Mouse (Mus musculus): ENCODE measurements around the gene Bloc1s5. TPM values are rescaled to one million over a fixed set of nuclear protein-coding genes. Genes with fewer than 3 reads are reported as not detected.
A peak's percentile ranks its signal among the peaks of the same experiment; 100 is the strongest.

Gene Bloc1s5
- polyA plus RNA-seq, 1 experiment from 2014 or later = 19.7 TPM

DNA sequence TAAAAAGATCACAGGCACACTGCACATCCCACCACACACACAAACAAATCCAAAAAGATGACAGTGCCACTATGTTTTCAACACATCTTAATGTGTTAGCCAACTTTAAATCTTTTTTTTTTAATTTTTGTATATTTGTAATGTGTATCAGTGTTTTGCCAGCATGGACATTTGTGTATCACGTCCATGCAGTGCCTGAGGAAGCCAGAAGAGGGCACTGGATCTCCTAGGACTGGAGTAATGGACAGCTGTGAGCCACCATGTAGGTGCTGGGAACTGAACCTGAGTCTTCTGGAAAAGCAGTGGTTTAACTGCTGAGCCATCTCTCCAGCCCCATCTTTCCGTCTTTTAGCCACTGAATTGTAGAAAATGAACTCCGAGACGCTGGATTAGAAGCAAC is 22.7 kb downstream of the Bloc1s5 start:
- no peaks in the 10 kb centered on the region for H3K27me3 ChIP-seq (ENCODE audit: control insufficient read depth, insufficient read depth, low read length)
- peaks cover 12% of the 10 kb centered on the region for H3K4me1 ChIP-seq (ENCODE audit: control insufficient read depth, insufficient read depth, low read length)
- H3K36me3 ChIP-seq (ENCODE audit: control insufficient read depth, insufficient read depth) = peaks cover 6% of the 10 kb centered on the region
- WGBS = 92% methylated on average over 4 of the region's 4 CpGs
- H3K4me3 ChIP-seq (ENCODE audit: low read length) = no peak overlapping the region
- H3K9me3 ChIP-seq (replicated peaks; ENCODE audit: control insufficient read depth, low read length) = peaks cover 4% of the 10 kb centered on the region
- no peak overlapping the region for H3K4me2 ChIP-seq (ENCODE audit: low read depth, low read length)
- ATAC-seq (replicated peaks; ENCODE audit: extremely low read depth, insufficient read depth, low FRiP score) = no peak
- H3K27ac ChIP-seq (ENCODE audit: low read length) = no peak overlapping the region
- H3K9ac ChIP-seq (ENCODE audit: low read length) = no peak overlapping the region

- Histone ChIP-seq H3K9me3 (replicated peaks; ENCODE audit: control insufficient read depth, low read length) (peaks cover 4% of the 10 kb centered on the region), H3K27ac (ENCODE audit: low read length) (peak overlapping the region; percentile 8; the same call in 1 of the 2 replicates), H3K4me2 (ENCODE audit: low read depth, low read length) (no peak overlapping the region), H3K9ac (ENCODE audit: low read length) (no peak overlapping the region), H3K4me1 (ENCODE audit: control insufficient read depth, insufficient read depth, low read length) (peaks cover 12% of the 10 kb centered on the region), H3K4me3 (ENCODE audit: low read length) (no peak overlapping the region), H3K27me3 (ENCODE audit: control insufficient read depth, insufficient read depth, low read length) (no peaks in the 10 kb centered on the region), H3K36me3 (ENCODE audit: control insufficient read depth, insufficient read depth) (peaks cover 6% of the 10 kb centered on the region)
- 55% methylated on average over 6 of the region's 6 CpGs for WGBS
- ATAC-seq (replicated peaks; ENCODE audit: extremely low read depth, insufficient read depth, low FRiP score) = 0 out of 2 replicates have a peak, but pooled peaks have one; percentile 18
Measured at GRCm38 (mm10) chr13:38610336-38610735, 24.6 kb downstream of the Bloc1s5 start.

- Histone ChIP-seq H3K9ac (ENCODE audit: low read length) (no peak overlapping the region), H3K27ac (ENCODE audit: low read length) (no peak overlapping the region), H3K27me3 (ENCODE audit: control insufficient read depth, insufficient read depth, low read length) (no peaks in the 10 kb centered on the region), H3K36me3 (ENCODE audit: control insufficient read depth, insufficient read depth) (peaks cover under 1% of the 10 kb centered on the region), H3K4me2 (ENCODE audit: low read depth, low read length) (no peak overlapping the region), H3K9me3 (replicated peaks; ENCODE audit: control insufficient read depth, low read length) (no peaks in the 10 kb centered on the region; the same call in 1 of the 2 replicates), H3K4me3 (ENCODE audit: low read length) (no peak overlapping the region), H3K4me1 (ENCODE audit: control insufficient read depth, insufficient read depth, low read length) (peaks cover 18% of the 10 kb centered on the region)
- WGBS = 76% methylated on average over 6 of the region's 6 CpGs
- no peak for ATAC-seq (replicated peaks; ENCODE audit: extremely low read depth, insufficient read depth, low FRiP score)
Measured at GRCm38 (mm10) chr13:38607130-38607529, 27.8 kb downstream of the Bloc1s5 start.

GRCm38 (mm10) chr13:38605353-38605752 is 29.6 kb downstream of the Bloc1s5 start:
- no peak overlapping the region for H3K27ac ChIP-seq (ENCODE audit: low read length)
- peaks cover 17% of the 10 kb centered on the region for H3K4me1 ChIP-seq (ENCODE audit: control insufficient read depth, insufficient read depth, low read length)
- 75% methylated on average over 6 of the region's 6 CpGs for WGBS
- ATAC-seq (replicated peaks; ENCODE audit: extremely low read depth, insufficient read depth, low FRiP score) = no peak
- no peaks in the 10 kb centered on the region for H3K9me3 ChIP-seq (replicated peaks; ENCODE audit: control insufficient read depth, low read length)
- H3K4me3 ChIP-seq (ENCODE audit: low read length) = no peak overlapping the region
- no peaks in the 10 kb centered on the region for H3K27me3 ChIP-seq (ENCODE audit: control insufficient read depth, insufficient read depth, low read length)
- no peak overlapping the region for H3K4me2 ChIP-seq (ENCODE audit: low read depth, low read length)
- no peak overlapping the region for H3K9ac ChIP-seq (ENCODE audit: low read length)
- no peaks in the 10 kb centered on the region for H3K36me3 ChIP-seq (ENCODE audit: control insufficient read depth, insufficient read depth)

DNA sequence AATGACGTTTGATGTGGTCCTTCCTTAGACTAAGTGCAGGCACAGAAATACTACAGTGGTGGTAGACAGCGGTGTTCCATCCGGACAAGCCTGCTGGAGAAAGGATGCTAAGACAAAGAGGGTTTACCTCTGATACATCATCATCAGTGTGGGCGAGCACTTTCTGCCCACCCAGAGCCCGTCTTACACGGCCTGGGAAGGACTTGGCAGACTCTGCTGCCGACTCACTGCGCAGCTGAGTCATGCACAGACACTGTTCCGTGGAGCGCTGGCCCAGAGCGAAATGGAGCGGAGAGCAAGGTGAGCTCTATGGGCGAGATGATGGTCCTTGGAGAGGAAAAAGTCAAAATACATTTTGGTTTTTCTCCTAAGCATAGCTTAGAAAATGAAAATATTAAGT is 31.9 kb downstream of the Bloc1s5 start:
- peak overlapping the region; percentile 74 for H3K27ac ChIP-seq (ENCODE audit: low read length)
- peak overlapping the region; percentile 40; the same call in 1 of the 2 replicates for H3K9ac ChIP-seq (ENCODE audit: low read length)
- peaks cover 12% of the 10 kb centered on the region for H3K4me1 ChIP-seq (ENCODE audit: control insufficient read depth, insufficient read depth, low read length)
- no peaks in the 10 kb centered on the region for H3K36me3 ChIP-seq (ENCODE audit: control insufficient read depth, insufficient read depth)
- peak overlapping the region; percentile 54 for H3K4me2 ChIP-seq (ENCODE audit: low read depth, low read length)
- H3K4me3 ChIP-seq (ENCODE audit: low read length) = no peak overlapping the region
- ATAC-seq (replicated peaks; ENCODE audit: extremely low read depth, insufficient read depth, low FRiP score) = no peak
- H3K27me3 ChIP-seq (ENCODE audit: control insufficient read depth, insufficient read depth, low read length) = no peaks in the 10 kb centered on the region
- H3K9me3 ChIP-seq (replicated peaks; ENCODE audit: control insufficient read depth, low read length) = no peaks in the 10 kb centered on the region
- 81% methylated on average over 13 of the region's 13 CpGs for WGBS

GRCm38 (mm10) chr13:38602243-38602832 is 32.6 kb downstream of the Bloc1s5 start:
- no peak overlapping the region for H3K4me3 ChIP-seq (ENCODE audit: low read length)
- H3K9me3 ChIP-seq (replicated peaks; ENCODE audit: control insufficient read depth, low read length) = no peaks in the 10 kb centered on the region
- no peaks in the 10 kb centered on the region for H3K36me3 ChIP-seq (ENCODE audit: control insufficient read depth, insufficient read depth)
- WGBS = 31% methylated on average over 17 of the region's 17 CpGs
- H3K4me1 ChIP-seq (ENCODE audit: control insufficient read depth, insufficient read depth, low read length) = peaks cover 12% of the 10 kb centered on the region
- peak overlapping the region; percentile 74 for H3K27ac ChIP-seq (ENCODE audit: low read length)
- peak; percentile 67 for ATAC-seq (replicated peaks; ENCODE audit: extremely low read depth, insufficient read depth, low FRiP score)
- peak overlapping the region; percentile 54 for H3K4me2 ChIP-seq (ENCODE audit: low read depth, low read length)
- peak overlapping the region; percentile 40; the same call in 1 of the 2 replicates for H3K9ac ChIP-seq (ENCODE audit: low read length)
- H3K27me3 ChIP-seq (ENCODE audit: control insufficient read depth, insufficient read depth, low read length) = no peaks in the 10 kb centered on the region

GRCm38 (mm10) chr13:38600811-38601210 is 34.1 kb downstream of the Bloc1s5 start:
- no peak for ATAC-seq (replicated peaks; ENCODE audit: extremely low read depth, insufficient read depth, low FRiP score)
- H3K27ac ChIP-seq (ENCODE audit: low read length) = no peak overlapping the region
- H3K4me3 ChIP-seq (ENCODE audit: low read length) = no peak overlapping the region
- H3K9me3 ChIP-seq (replicated peaks; ENCODE audit: control insufficient read depth, low read length) = no peaks in the 10 kb centered on the region
- H3K9ac ChIP-seq (ENCODE audit: low read length) = no peak overlapping the region
- peaks cover 12% of the 10 kb centered on the region for H3K4me1 ChIP-seq (ENCODE audit: control insufficient read depth, insufficient read depth, low read length)
- no peaks in the 10 kb centered on the region for H3K36me3 ChIP-seq (ENCODE audit: control insufficient read depth, insufficient read depth)
- 81% methylated on average over 11 of the region's 11 CpGs for WGBS
- H3K4me2 ChIP-seq (ENCODE audit: low read depth, low read length) = no peak overlapping the region
- H3K27me3 ChIP-seq (ENCODE audit: control insufficient read depth, insufficient read depth, low read length) = no peaks in the 10 kb centered on the region

DNA sequence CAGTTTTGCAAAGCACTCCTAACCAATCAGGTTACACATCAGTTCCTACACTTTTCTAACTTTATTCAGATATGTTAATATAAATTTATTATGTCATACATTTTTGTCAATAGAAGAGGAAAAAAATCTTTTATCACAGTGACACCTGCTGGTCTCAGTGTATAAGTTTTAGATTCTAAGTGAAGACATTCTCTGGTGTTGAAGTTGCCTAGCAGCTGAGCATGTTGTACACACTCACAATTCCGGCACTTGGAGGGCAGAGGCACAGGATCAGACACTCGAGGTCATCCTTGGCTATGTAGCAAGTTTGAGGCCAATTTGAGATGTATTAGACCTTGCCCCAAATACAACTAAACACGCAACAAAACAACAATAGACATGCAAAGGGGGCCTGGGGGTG is 37.8 kb downstream of the Bloc1s5 start:
- no peaks in the 10 kb centered on the region for H3K36me3 ChIP-seq (ENCODE audit: control insufficient read depth, insufficient read depth)
- no peak for ATAC-seq (replicated peaks; ENCODE audit: extremely low read depth, insufficient read depth, low FRiP score)
- 54% methylated on average over 3 of the region's 3 CpGs for WGBS
- H3K27ac ChIP-seq (ENCODE audit: low read length) = no peak overlapping the region
- no peaks in the 10 kb centered on the region for H3K27me3 ChIP-seq (ENCODE audit: control insufficient read depth, insufficient read depth, low read length)
- no peak overlapping the region for H3K9ac ChIP-seq (ENCODE audit: low read length)
- no peaks in the 10 kb centered on the region for H3K9me3 ChIP-seq (replicated peaks; ENCODE audit: control insufficient read depth, low read length)
- H3K4me2 ChIP-seq (ENCODE audit: low read depth, low read length) = no peak overlapping the region
- H3K4me3 ChIP-seq (ENCODE audit: low read length) = no peak overlapping the region
- peaks cover 8% of the 10 kb centered on the region for H3K4me1 ChIP-seq (ENCODE audit: control insufficient read depth, insufficient read depth, low read length)

DNA sequence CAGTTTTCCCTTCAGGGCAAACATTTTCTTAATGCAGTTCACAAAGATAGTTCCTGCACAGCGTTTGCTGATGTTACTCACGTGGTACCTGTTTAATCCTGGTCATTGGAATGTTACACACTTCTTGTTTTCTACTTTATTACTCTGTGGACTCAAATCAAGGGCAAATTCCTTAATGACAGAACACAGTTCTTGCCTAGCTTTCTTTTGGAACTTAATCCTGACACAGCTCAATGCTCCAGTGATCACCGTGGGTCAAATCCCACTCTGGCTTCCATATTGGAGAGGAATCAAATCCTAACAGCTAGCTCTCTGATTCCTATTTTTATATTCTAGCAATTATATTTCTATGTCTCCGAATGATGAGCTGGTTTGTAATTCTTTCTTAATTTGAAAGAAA is 38.4 kb downstream of the Bloc1s5 start:
- Histone ChIP-seq H3K4me1 (ENCODE audit: control insufficient read depth, insufficient read depth, low read length) (peaks cover 6% of the 10 kb centered on the region), H3K27ac (ENCODE audit: low read length) (no peak overlapping the region), H3K27me3 (ENCODE audit: control insufficient read depth, insufficient read depth, low read length) (no peaks in the 10 kb centered on the region), H3K36me3 (ENCODE audit: control insufficient read depth, insufficient read depth) (no peaks in the 10 kb centered on the region), H3K9ac (ENCODE audit: low read length) (no peak overlapping the region), H3K4me3 (ENCODE audit: low read length) (no peak overlapping the region), H3K9me3 (replicated peaks; ENCODE audit: control insufficient read depth, low read length) (no peaks in the 10 kb centered on the region), H3K4me2 (ENCODE audit: low read depth, low read length) (no peak overlapping the region)
- 85% methylated on average over 4 of the region's 4 CpGs for WGBS
- no peak for ATAC-seq (replicated peaks; ENCODE audit: extremely low read depth, insufficient read depth, low FRiP score)

Data from heart, embryonic 16.5 days (tissue).